Mouse (Mus musculus) skeletal muscle tissue, adult 2 months (tissue): ENCODE measurements at regions not wholly inside any gene's neighbourhood (a gene's known extent, or its start where the extent isn't known, plus 50 kb on each side); places are given as distances from the start of the nearest gene placed in this dataset.

Experiments used
- DNase-seq: peaks from one replicate; pipeline ENCODE4 v3.0.0-alpha.2; 2012; ENCODE audit warnings: low read depth, low spot score

DNA sequence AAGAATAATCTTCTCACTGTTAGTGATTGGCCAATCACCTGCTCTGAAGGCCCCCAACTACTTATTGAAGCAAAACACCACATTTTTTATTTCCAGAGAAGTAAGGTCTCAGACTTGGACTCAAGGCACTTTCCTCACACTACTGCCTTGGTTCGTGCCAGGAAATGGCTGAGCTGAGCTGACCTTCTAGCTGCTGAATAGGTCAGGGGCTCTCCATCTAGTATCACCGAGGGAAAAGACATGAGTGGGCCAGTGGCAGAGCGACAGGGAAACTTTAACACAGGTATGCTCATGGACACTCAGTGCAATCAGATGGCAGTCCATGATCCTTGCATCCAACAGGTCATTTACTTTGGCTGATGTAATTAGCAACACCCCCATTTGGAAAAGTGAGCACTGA lies 635.3 kb downstream of the Insc start:
- DNase-seq: no peak

DNA sequence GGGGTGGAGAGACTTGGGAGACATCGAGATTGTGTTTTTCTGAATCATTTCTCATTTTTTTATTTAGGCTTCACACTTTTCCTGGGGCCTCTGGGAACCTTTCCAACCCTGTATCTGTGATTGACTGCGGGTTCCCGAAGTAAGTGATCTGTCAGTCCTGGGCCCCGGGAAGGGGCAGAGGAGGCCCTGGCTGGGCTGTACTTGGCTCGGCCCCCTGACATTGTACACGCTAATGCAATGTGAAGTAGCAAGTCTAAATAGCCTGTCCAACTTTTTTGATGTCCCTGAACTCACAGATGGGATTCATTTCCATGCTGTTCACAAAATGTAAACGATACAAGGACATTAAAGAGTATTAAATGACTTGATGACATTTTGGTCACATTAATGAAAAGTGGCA lies 636.1 kb downstream of the Insc start:
- DNase-seq: no peak

DNA sequence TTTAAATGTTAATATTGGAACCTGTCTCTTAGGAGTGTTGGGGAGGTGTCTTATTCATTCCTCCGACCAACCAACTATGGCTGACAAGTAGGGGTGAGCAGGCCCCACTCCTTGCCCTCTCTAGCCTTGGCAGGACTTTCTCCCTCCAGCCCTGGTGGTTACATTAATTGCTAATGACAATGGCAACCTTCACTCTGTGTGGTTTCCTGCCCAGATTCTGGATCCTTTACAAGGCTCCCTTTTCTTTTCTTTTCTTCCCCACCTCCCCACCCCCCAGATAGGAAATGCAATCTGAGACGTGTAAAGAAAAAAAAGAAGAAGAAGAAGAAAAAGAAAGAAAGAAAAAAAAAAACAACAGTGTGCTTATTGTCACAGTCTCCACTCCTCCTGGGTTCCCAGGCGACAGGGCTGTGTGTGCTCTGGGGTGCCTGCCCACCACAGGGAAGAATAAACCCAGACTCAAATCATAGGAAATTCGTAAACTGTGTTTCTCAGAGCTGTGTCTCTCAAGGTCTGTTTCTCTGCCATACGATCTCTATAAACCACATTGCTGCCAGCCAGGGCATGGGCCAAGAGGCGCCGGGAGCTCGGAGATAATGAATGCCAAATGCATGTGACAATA lies 637.6 kb downstream of the Insc start:
- DNase-seq: no peak

DNA sequence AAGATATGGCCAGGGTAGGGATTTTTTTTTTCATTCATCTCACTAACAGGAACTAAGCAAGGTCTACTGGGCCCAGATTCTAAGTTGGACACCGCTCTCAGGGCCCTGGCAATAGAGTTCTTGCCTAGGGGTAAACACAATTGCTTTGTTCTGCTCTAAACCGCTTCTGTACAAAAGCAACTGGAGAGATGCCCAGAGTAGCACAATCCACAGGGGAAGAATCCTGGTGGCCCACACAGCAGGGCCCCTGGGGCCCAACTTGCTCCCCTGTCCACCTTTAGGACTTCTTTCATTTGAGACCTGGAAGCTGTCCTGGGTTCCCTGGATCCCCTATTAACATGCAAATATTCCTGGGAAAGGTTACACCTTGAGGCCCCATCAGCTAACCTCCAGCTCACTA lies 639.4 kb downstream of the Insc start:
- no peak for DNase-seq

DNA sequence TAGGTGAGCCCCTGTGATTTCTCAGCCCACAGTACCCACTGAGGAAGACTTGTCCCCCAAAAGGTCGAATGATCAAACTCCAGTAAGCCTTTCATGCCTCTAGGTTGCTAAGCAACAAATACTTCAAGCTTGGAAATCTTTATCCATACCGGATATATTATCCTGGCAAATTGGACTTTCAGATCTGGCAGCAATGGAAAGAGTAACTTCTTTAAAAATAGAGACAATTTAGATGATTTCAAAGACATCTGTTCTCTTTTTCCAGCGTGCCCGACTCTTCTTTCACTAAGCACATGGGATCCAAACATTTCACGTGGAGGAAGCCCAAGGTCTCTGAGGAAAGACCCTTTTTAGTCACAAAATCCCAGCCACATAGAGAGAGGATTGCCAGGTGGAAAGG lies 645.4 kb downstream of the Insc start:
- no peak for DNase-seq

DNA sequence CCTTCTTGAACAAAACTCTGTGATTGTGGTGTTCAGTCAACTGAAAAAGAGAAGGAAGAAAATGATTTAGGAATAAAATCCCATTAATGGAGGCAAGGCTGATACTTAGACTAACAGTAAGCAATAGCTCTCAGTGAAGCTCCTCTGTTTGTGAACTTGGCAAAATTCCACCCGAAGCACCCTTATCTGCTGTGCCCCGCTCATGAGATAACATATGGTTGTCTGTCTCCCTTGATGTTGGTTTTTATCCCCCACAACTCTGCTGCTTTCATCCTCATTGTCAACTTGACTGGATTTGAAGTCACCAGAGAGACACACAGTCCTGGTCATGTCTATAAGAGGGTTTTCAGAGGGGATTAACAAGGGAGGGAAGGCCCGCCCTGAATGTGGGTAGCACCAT lies 646.1 kb downstream of the Sox6 start:
- DNase-seq: no peak

DNA sequence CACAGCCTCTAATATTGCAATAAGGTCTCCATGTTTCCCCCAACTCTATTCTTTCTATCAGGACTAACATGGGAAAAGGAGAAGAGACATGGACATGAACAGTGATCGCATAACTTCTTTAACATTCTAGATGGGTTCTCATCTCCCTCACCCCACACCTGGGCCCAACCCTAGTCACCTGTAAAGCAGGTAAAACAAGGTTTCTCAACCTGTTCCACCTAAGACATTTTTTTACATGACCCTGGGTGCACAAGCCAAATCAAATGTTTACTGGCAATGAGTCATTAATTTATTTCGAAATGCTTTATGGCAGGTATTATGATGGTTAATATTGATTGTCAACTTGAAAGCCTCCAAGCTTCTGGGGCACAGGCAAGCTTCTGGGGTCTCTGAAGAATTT lies 640.4 kb downstream of the Sox6 start:
- no peak for DNase-seq

DNA sequence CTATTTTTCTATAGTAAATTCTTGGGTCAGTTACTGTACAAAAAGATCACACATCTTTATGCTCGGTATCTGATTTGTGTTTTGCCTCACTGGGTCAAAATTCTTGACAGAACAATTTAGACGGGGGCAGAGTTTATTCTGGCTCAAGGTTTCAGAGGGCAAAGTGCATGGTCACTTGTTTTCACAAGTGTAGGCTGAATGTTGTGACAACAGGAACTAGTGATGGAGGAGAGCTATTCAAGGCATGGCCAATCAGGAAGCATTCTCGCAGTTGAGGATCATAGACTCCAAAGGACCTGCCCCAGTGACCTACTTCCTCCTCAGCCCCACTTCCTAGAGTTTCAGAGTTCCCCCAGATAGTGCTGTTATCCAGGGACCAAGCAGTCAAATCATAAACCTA lies 639.1 kb downstream of the Sox6 start:
- no peak for DNase-seq

DNA sequence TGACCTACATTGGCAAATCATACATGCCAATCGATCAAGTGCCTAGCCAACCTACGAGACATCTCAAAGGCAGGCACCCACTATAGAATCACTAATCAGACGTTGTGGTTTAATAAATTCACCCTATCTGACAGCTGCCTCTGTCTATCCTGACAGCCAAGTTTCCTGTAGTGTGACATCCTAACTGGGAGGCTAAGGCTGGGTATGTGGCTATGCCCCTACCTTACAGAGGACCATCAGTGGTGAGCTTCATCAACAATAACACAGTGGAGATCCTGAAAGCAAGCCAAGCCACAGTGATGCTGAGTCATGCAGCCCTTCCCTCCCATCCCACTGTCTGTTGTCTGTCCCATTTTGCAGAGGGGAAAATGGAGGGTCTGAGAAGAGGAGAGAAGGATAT lies 630.7 kb downstream of the Sox6 start:
- DNase-seq: no peak

DNA sequence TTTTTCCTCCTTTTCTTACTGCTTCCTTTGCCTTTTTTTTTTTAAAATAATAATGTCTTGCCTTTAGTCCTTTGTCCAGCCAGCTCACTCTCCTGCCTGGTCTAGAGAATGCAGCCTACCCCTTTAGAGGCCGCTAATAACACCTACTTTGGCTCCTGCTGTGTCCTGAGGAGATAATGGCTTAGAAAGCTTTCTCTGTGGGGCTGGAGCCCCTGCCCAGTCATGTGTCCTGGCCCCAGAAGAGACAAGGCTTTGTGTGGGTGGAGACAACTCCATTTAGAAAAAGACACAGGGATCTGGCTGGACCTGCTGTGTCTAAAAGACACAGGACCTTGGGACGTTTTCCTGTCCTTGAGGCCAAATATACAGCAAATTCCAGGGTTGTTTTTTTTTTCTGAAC lies 629.7 kb downstream of the Sox6 start:
- no peak for DNase-seq

DNA sequence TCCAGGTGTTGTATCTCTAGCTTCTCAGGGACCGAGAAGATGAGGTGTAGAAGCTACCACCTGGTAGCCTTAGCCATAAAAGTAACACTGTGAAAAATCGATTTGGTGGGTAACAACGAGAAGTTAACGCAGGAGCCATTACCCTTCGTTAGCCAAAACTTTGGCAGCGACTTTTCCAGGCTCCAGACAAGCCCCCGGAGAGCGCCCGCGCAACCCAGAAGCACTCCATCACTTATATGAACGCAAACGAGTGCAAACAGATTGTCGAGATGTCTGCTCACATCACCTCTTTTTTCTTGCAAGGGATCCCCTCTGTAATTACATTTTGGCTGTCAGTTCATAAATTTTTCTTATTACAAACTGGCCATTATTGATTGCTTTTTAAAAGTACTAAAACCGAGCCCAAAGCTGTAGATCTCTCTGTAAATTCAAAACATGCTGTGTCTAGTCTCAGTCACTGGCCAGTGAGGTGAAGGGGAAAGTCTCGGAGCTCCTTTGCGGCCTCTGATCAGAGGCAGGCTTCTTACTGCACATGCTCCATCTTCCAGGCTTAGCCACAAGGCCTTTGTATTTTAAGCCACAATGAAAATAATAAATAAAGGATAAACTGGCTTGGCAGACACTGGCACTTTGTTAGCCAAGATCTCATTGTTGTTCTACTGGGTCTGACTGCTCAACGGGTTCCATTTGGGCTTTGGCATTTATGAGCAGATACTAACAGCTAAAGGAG lies 627.9 kb downstream of the Sox6 start:
- DNase-seq: no peak

DNA sequence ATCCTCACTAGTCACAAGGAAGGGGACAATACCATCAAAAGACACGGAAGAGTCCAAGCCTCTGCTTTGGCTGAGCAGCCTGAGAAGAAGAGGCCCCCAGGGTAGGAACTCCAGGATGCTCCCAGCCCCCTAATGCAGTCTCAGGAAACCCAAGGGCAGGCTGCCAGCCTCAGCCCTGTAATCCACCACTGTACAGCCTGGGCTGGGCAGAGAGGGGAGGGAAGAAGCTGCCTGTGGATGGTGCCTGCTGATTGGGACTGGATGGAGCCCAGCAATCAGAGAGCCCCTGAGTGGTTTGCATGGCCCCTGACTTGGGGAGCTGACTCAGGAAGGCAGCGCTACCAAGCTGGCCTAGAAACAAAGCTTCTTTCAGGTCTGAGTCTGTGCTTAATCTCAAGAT lies 627.1 kb downstream of the Sox6 start:
- no peak for DNase-seq

DNA sequence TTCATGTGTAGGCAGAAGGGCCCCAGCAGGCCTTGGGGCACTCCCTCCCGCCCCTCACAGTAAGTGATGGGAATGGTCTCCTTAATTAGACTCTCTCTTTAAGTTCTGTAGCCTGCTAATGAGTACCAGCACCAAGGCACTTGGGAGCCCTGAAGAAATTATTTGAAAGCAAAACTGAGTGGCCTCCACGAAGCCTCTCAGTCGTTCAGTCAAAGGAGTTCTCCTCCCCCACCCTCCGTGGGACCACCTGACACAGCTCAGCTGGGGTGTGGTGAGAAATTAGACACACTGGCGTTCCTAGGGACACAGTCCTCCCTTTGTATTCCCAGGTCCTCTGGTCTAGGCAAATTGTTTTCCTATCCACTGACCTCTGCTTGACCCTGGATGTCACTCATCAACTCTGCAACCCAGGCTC lies 623.4 kb downstream of the Sox6 start:
- DNase-seq: no peak
